Mouse (Mus musculus): ENCODE measurements around the gene Vmn1r56. TPM values are rescaled to one million over a fixed set of nuclear protein-coding genes. Genes with fewer than 3 reads are reported as not detected.
"Not testable (repeated sequence)": the region's sequence is repeated elsewhere in the genome, so short reads cannot be mapped to it uniquely, and the experiment has no call there.

Gene Vmn1r56
- not detected in 2 replicates for polyA plus RNA-seq (2012; rRNA removed)

DNA sequence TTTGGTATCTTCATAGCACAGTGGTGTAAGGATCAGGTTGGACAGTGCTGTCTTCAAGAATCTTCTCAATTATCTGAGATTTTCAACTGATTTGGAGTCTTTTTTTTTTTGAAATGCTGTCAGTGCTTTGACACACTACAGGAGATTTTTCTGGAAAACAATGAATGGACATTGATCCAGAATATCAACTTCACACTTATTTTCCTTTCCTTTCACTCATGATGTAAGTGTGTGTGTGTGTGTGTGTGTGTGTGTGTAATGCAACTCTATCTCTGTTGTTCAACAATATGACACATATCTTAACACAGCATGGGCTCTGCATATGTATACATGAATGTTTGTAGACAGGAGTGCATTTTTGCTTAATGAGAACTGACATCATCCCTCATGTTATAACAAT is at the start of gene Vmn1r56:
TSS of gene Vmn1r56 (minus strand) at position 101 of the 400 bp plus-strand sequence.
- not testable (repeated sequence) for DNase-seq (ENCODE audit: low read depth)

DNA sequence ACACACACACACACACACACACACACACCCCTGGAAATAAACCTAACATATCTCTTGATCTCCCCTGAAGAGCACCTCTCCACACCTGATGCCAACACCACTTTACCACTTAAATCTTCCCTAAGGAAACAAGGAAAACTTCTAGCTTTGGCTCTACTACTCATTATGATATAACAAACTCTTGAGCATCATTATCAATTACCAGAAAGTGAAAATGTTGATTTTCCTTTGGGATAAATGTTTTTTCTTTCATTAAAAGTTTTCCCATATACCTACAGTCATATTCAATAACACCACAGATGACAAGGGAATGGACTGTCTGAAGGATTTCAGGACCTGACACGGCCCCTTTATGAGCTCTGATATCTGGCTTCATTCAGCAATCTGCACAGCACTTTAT is 21.6 kb upstream of the Vmn1r56 start, which contains the start of gene Vmn1r57:
TSS of gene Vmn1r57 (plus strand) at position 301 of the 400 bp plus-strand sequence.
- DNase-seq (ENCODE audit: low read depth), result not testable (repeated sequence)

GRCm38 (mm10) chr7:5149570-5149969 is 47.0 kb downstream of the Vmn1r56 start, which contains the start of gene Vmn1r55:
Gene Vmn1r55 (minus strand): TSS chr7:5149670.
- DNase-seq (ENCODE audit: low read depth), result not testable (repeated sequence)

Other genes starting within 250 kb of the Vmn1r56 start
- 0.14 TPM in 2 replicates for gene Sbk2, start 232.3 kb downstream of the Vmn1r56 start, polyA plus RNA-seq (2012; rRNA removed)
- gene Sbk3, start 225.6 kb downstream of the Vmn1r56 start, polyA plus RNA-seq (2012; rRNA removed), result 1.1 and 2.0 TPM in 2 replicates
- gene Zfp579, start 200.6 kb downstream of the Vmn1r56 start, polyA plus RNA-seq (2012; rRNA removed), result 168 and 190 TPM in 2 replicates
- 11.9 and 18.0 TPM in 2 replicates for gene Zfp524, start 182.3 kb downstream of the Vmn1r56 start, polyA plus RNA-seq (2012; rRNA removed)
- 49.9 and 54.5 TPM in 2 replicates for gene Fiz1, start 182.1 kb downstream of the Vmn1r56 start, polyA plus RNA-seq (2012; rRNA removed)
- not detected in 2 replicates for gene Gm44973, start 181.3 kb downstream of the Vmn1r56 start, polyA plus RNA-seq (2012; rRNA removed)
- 43.5 and 52.4 TPM in 2 replicates for gene Zfp865, start 176.4 kb downstream of the Vmn1r56 start, polyA plus RNA-seq (2012; rRNA removed)
- 41.4 and 47.8 TPM in 2 replicates for gene Ccdc106, start 176.2 kb downstream of the Vmn1r56 start, polyA plus RNA-seq (2012; rRNA removed)
- not detected in 2 replicates for gene 4632433K11Rik, start 162.6 kb downstream of the Vmn1r56 start, polyA plus RNA-seq (2012; rRNA removed)
- 6.8 and 7.6 TPM in 2 replicates for gene Zfp784, start 158.3 kb downstream of the Vmn1r56 start, polyA plus RNA-seq (2012; rRNA removed)
- 61.4 and 88.7 TPM in 2 replicates for gene Zfp580, start 145.2 kb downstream of the Vmn1r56 start, polyA plus RNA-seq (2012; rRNA removed)
- gene U2af2, start 134.6 kb downstream of the Vmn1r56 start, polyA plus RNA-seq (2012; rRNA removed), result 404 and 431 TPM in 2 replicates
- 176 and 216 TPM in 2 replicates for gene Epn1, start 116.5 kb downstream of the Vmn1r56 start, polyA plus RNA-seq (2012; rRNA removed)
- not detected in 2 replicates for gene Rfpl4, start 79.8 kb downstream of the Vmn1r56 start, polyA plus RNA-seq (2012; rRNA removed)
- gene Rasl2-9, start 70.8 kb downstream of the Vmn1r56 start, polyA plus RNA-seq (2012; rRNA removed), result 0.14 and 0.37 TPM in 2 replicates
- gene Vmn1r55, start 47.1 kb downstream of the Vmn1r56 start, polyA plus RNA-seq (2012; rRNA removed), result not detected in 2 replicates
- gene Vmn1r57, start 21.7 kb upstream of the Vmn1r56 start, polyA plus RNA-seq (2012; rRNA removed), result not detected in 2 replicates
- not detected in 2 replicates for gene Gm5065, start 153.8 kb upstream of the Vmn1r56 start, polyA plus RNA-seq (2012; rRNA removed)
- gene Nlrp2, start 154.3 kb upstream of the Vmn1r56 start, polyA plus RNA-seq (2012; rRNA removed), result not detected in 2 replicates
- gene Vmn1r58, start 216.6 kb upstream of the Vmn1r56 start, polyA plus RNA-seq (2012; rRNA removed), result not detected in 2 replicates

Measured in brain, embryonic 14.5 days (tissue).